Mouse (Mus musculus) CH12.LX (cell line): ENCODE measurements around the gene Dhx40. TPM values are rescaled to one million over a fixed set of nuclear protein-coding genes. Genes with fewer than 3 reads are reported as not detected.
A peak's percentile ranks its signal among the peaks of the same experiment; 100 is the strongest.

Source experiments
- DNase-seq: peaks from one replicate; pipeline ENCODE4 v3.0.0-alpha.2; 2013; ENCODE audit errors: extremely low read depth
- H3K27ac ChIP-seq: 2 replicates; pipeline ENCODE4 v1.5.1; 2012; ENCODE audit warnings: low read depth, mild to moderate bottlenecking, control low read depth, moderate library complexity; ENCODE audit not compliant: insufficient read depth
- H3K27me3 ChIP-seq: replicated peaks from 2 replicates; pipeline ENCODE3; 2012; ENCODE audit warnings: inconsistent platforms
- H3K36me3 ChIP-seq, 2 experiments: replicated peaks in 1 of 2; 2 replicates each; pipeline versions ENCODE3 to v1.6.1; 2012; ENCODE audit warnings: inconsistent platforms in 1 of 2, low read length in 1 of 2, mild to moderate bottlenecking in 1 of 2, mixed read lengths in 1 of 2, moderate library complexity in 1 of 2; ENCODE audit not compliant: control insufficient read depth in 1 of 2, insufficient read depth in 1 of 2
- H3K4me1 ChIP-seq, 2 experiments: 2 replicates each; pipeline ENCODE4 v1.6.1; 2012; ENCODE audit warnings: inconsistent platforms in 1 of 2, moderate library complexity in 1 of 2; ENCODE audit not compliant: insufficient read depth in 2 of 2, control insufficient read depth in 1 of 2
- H3K4me2 ChIP-seq: 2 replicates; pipeline ENCODE4 v1.6.1; 2012; ENCODE audit warnings: low read depth, mild to moderate bottlenecking, control low read depth; ENCODE audit not compliant: poor library complexity, insufficient read depth, severe bottlenecking
- H3K4me3 ChIP-seq, 3 experiments: fragments of 150-350 bp in 1 of 3; sonication (generic) in 1 of 3; replicated peaks in 1 of 3; 2 replicates each; pipeline versions ENCODE3 to v1.5.1; 2011 to 2012; ENCODE audit warnings: low read depth in 2 of 3, low read length in 2 of 3, mild to moderate bottlenecking in 2 of 3, moderate library complexity in 2 of 3, control low read depth in 1 of 3, improper control_type of control experiment in 1 of 3, inconsistent platforms in 1 of 3, mixed read lengths in 1 of 3; ENCODE audit not compliant: poor library complexity in 1 of 3
- H3K79me2 ChIP-seq: replicated peaks from 2 replicates; pipeline ENCODE4 v1.6.1; 2012; ENCODE audit warnings: mild to moderate bottlenecking, moderate library complexity; ENCODE audit not compliant: control insufficient read depth, poor library complexity, insufficient read depth, severe bottlenecking; ENCODE audit errors: extremely low read depth
- H3K9ac ChIP-seq: 2 replicates; pipeline ENCODE4 v1.6.1; 2012; ENCODE audit warnings: low read depth, mild to moderate bottlenecking, control low read depth, moderate library complexity; ENCODE audit not compliant: insufficient read depth
- H3K9me3 ChIP-seq: replicated peaks from 2 replicates; pipeline ENCODE3; 2012; ENCODE audit warnings: low read length, inconsistent platforms, mixed read lengths
- BHLHE40 ChIP-seq: IDR thresholded peaks from 2 replicates; pipeline ENCODE4 v1.6.1; 2011; ENCODE audit warnings: mild to moderate bottlenecking, low read depth, low read length, improper control_type of control experiment
- E2F4 ChIP-seq: IDR thresholded peaks from 2 replicates; pipeline ENCODE4 v1.6.1; 2011; ENCODE audit warnings: low read depth, low read length, improper control_type of control experiment; ENCODE audit not compliant: insufficient replicate concordance
- EP300 ChIP-seq: IDR thresholded peaks from 2 replicates; pipeline ENCODE4 v1.6.1; 2011; ENCODE audit warnings: low read length, improper control_type of control experiment
- GABPA ChIP-seq: IDR thresholded peaks from 2 replicates; pipeline ENCODE4 v1.6.1; 2012; ENCODE audit warnings: low read depth, low read length, improper control_type of control experiment, inconsistent platforms; ENCODE audit not compliant: insufficient replicate concordance
- IRF4 ChIP-seq: IDR thresholded peaks from 2 replicates; pipeline ENCODE4 v1.6.1; 2014; ENCODE audit warnings: low read depth, mild to moderate bottlenecking, inconsistent platforms, low read length, improper control_type of control experiment
- KAT2A ChIP-seq: IDR thresholded peaks from 2 replicates; pipeline ENCODE4 v1.6.1; 2012; ENCODE audit warnings: low read length, improper control_type of control experiment, inconsistent platforms; ENCODE audit not compliant: insufficient replicate concordance
- MAFK ChIP-seq: IDR thresholded peaks from 2 replicates; pipeline ENCODE4 v1.6.1; 2011; ENCODE audit warnings: low read length, improper control_type of control experiment; ENCODE audit not compliant: insufficient replicate concordance
- MAZ ChIP-seq: IDR thresholded peaks from 2 replicates; pipeline ENCODE4 v1.6.1; 2012; ENCODE audit warnings: low read depth, mild to moderate bottlenecking, inconsistent platforms, low read length, improper control_type of control experiment, moderate library complexity
- MXI1 ChIP-seq: IDR thresholded peaks from 2 replicates; pipeline ENCODE4 v1.6.1; 2011; ENCODE audit warnings: mild to moderate bottlenecking, low read depth, low read length, improper control_type of control experiment
- NELFE ChIP-seq: IDR thresholded peaks from 2 replicates; pipeline ENCODE4 v1.6.1; 2011; ENCODE audit warnings: low read depth, low read length, improper control_type of control experiment
- NRF1 ChIP-seq: IDR thresholded peaks from 2 replicates; pipeline ENCODE4 v1.6.1; 2014; ENCODE audit warnings: low read depth, mild to moderate bottlenecking, inconsistent platforms, low read length, improper control_type of control experiment, moderate library complexity
- POLR2A ChIP-seq: IDR thresholded peaks from 2 replicates; pipeline ENCODE4 v1.6.1; 2011; ENCODE audit warnings: low read depth, mild to moderate bottlenecking, improper control_type of control experiment, low read length
- POLR2AphosphoS2 ChIP-seq: IDR thresholded peaks from 2 replicates; pipeline ENCODE4 v1.6.1; 2011; ENCODE audit warnings: low read depth, low read length, improper control_type of control experiment
- RAD21 ChIP-seq: IDR thresholded peaks from 2 replicates; pipeline ENCODE4 v1.6.1; 2011; ENCODE audit warnings: low read depth, mild to moderate bottlenecking, low read length, improper control_type of control experiment, moderate library complexity
- SMC3 ChIP-seq: IDR thresholded peaks from 2 replicates; pipeline ENCODE4 v1.6.1; 2011; ENCODE audit warnings: low read depth, low read length, improper control_type of control experiment
- TBP ChIP-seq: conservative IDR thresholded peaks from 2 replicates; pipeline ENCODE4 v1.6.1; 2011; ENCODE audit warnings: low read depth, low read length, improper control_type of control experiment
- TCF12 ChIP-seq: IDR thresholded peaks from 2 replicates; pipeline ENCODE4 v1.6.1; 2014; ENCODE audit warnings: low read depth, mild to moderate bottlenecking, inconsistent platforms, low read length, improper control_type of control experiment
- UBTF ChIP-seq: IDR thresholded peaks from 2 replicates; pipeline ENCODE4 v1.6.1; 2012; ENCODE audit warnings: low read depth, mild to moderate bottlenecking, inconsistent platforms, low read length, improper control_type of control experiment, moderate library complexity
- USF2 ChIP-seq: conservative IDR thresholded peaks from 2 replicates; pipeline ENCODE4 v1.6.1; 2011; ENCODE audit warnings: low read depth, low read length, improper control_type of control experiment
- ZKSCAN1 ChIP-seq: IDR thresholded peaks from 2 replicates; pipeline ENCODE4 v1.6.1; 2012; ENCODE audit warnings: low read depth, inconsistent platforms, low read length, improper control_type of control experiment, borderline replicate concordance
- ZNF384 ChIP-seq: IDR thresholded peaks from 2 replicates; pipeline ENCODE4 v1.6.1; 2012; ENCODE audit warnings: low read depth, low read length, improper control_type of control experiment, inconsistent platforms
- dilution Hi-C: fragments of 300-500 bp; cut with MboI; formaldehyde crosslinking; loops from 2 replicates; pipeline ENCODE4 v1.14.3; 2020; ENCODE audit warnings: low sequenced_read_pairs; ENCODE audit not compliant: extremely low pct_unique_long_range_greater_than_20kb, extremely low pct_ligation_motif_present
- in situ Hi-C: fragments of 300-500 bp; cut with MboI; formaldehyde crosslinking; loops from 3 replicates; pipeline ENCODE4 v1.14.3; 2019; ENCODE audit warnings: low sequenced_read_pairs, low pct_ligation_motif_present, low pct_unique_long_range_greater_than_20kb, mixed read lengths
- polyA plus RNA-seq: library from polyadenylated mRNA; unstranded; fragments of >175 nt; gene quantifications from 2 replicates; pipeline ENCODE4 v1.2.1, GENCODE M21; 2012; ENCODE audit warnings: low read depth; ENCODE audit not compliant: insufficient read length
- total RNA-seq, 2 experiments: library from RNA; depleted of rRNA; stranded (reverse); fragments of 300-350 nt in 1 of 2; fragments of >200 nt in 1 of 2; gene quantifications; 2 replicates each; pipeline ENCODE4 v1.2.3; 2012 to 2014

Gene Dhx40
- total and polyA plus RNA-seq, 3 experiments: 12.6 to 20.3 (median 15.5) TPM

DNA sequence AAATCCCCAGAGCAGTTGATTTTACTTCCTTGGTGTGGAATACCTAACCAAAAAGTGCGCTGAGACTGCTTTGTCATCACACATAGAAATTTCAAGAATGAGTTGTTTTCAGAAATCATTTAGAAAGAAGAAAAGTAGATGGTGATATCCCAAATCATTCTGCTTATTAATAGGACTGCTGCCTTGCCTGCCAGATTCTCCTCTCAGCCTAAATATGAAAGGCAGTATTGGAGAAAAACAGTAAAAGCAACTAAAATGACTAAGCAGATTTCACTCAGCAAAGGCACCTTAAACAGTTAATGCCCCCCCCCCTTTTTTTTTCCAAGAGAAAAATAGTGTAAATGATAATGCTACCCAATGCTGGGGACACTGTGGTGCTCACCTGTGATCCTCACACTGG lies 48.3 kb downstream of the Dhx40 start:
- H3K36me3 ChIP-seq: peaks cover 0 to 5% of the 10 kb centered on the region in 2 experiments
- TF ChIP-seq E2F4 (no peak), MAFK (peak; percentile 64; the same call in 1 of the 2 replicates), MXI1 (0 out of 2 replicates have a peak, but pooled peaks have one; percentile 43), EP300 (0 out of 2 replicates have a peak, but pooled peaks have one; percentile 26)
- in situ Hi-C loops (no loop called here), dilution Hi-C loops (no loop called here)
- peaks cover 27% of the 10 kb centered on the region for H3K79me2 ChIP-seq
- no peaks in the 10 kb centered on the region for H3K27me3 ChIP-seq
- H3K4me2 ChIP-seq: peak overlapping the region; percentile 60; the same call in 1 of the 2 replicates
- no peak for DNase-seq
- peaks cover 3 to 31% of the 10 kb centered on the region in 2 experiments; a peak in 3 of 4 replicates for H3K4me1 ChIP-seq
- peak overlapping the region; percentile 98; the same call in 1 of the 2 replicates for H3K9ac ChIP-seq
- peak overlapping the region in 2 of 3 experiments; percentile 86 to 93 for H3K4me3 ChIP-seq
- no peak overlapping the region for H3K27ac ChIP-seq
- no peaks in the 10 kb centered on the region for H3K9me3 ChIP-seq

DNA sequence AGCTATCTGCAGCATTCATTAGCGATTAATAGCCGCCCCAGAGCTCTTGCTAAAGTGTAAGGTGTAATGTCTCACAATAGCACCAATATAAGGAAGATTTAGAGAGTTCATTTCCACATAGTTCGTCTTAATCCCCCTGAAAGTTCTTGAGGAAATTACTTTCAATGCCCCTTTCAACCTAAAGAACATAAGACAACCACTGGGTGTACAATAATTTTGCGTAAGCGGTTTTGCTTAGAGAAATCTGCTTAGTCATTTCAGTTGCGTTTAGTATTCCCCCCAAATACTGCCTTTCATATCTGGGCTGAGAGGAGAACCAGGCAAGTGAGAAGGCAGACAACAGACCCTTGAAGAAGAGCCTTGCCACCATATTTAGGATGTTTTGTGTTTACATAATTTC lies 49.0 kb downstream of the Dhx40 start:
- peak overlapping the region; percentile 68 to 93 (median 86) for H3K4me3 ChIP-seq
- H3K9me3 ChIP-seq: no peaks in the 10 kb centered on the region
- H3K79me2 ChIP-seq: peaks cover 34% of the 10 kb centered on the region
- in situ Hi-C loops: no loop called here
- H3K4me1 ChIP-seq: peaks cover 7 to 37% of the 10 kb centered on the region in 2 experiments
- H3K27me3 ChIP-seq: no peaks in the 10 kb centered on the region
- DNase-seq: peak; percentile 61
- H3K27ac ChIP-seq: peak overlapping the region; percentile 89
- peaks cover 4 to 10% of the 10 kb centered on the region in 2 experiments for H3K36me3 ChIP-seq
- dilution Hi-C loops: no loop called here
- peak overlapping the region; percentile 98 for H3K9ac ChIP-seq
- H3K4me2 ChIP-seq: peak overlapping the region; percentile 60
- TF ChIP-seq MAFK (peak; percentile 65; the same call in 1 of the 2 replicates), MAZ (no peak), NELFE (no peak), IRF4 (peak; percentile 31; the same call in 1 of the 2 replicates), TBP (0 out of 2 replicates have a peak, but pooled peaks have one; percentile 48)

DNA sequence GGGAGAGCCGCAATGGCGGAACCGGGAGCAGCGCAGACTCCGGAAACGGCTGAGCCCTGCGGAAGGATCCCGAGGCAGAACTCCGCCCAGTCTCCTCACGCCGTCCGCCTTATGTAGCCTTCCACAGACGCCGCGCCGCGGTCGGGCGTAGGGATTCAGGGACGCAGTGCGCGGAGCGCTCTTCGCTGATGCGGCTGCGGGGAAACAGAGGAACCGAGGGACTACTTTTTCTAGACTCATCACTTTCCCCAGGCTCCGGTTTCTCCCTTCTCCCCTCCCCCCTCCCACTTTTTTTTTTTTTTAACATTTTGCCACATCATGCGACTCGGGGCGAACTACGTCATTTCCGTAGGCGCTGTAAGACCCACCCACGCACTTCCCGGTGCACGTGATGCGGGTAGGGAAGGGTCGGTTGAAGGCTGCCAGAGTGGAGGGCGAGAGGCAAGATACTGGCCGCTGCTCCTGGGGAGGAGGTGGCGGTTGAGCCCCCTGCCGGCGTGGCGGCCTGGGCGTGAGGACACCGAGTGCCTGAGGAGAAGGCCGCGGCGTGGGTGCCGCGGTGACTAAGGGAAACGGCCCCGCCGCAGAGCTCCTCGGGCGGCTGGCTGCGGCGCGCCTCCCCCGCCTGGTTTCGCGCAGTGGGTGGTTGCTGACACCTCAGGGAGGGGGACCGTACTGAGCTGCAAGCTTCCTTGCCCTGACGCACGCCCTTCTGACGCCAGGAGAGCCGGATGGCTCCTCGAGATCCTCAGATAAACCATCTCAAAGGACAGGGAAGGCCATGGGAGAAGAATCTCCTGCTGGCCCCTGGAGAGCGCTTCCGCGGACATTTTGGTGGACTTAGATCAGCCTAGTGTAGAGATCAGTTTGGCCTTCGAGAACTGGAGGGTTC lies 49.8 kb downstream of the Dhx40 start, which contains the start of gene Cltc:
Gene Cltc, minus strand, starts transcription at position 86 of the 892 bp plus-strand sequence.
- Histone ChIP-seq H3K27ac (peak within 1 kb of the TSS; percentile 89), H3K27me3 (no peaks in the 10 kb centered on the region), H3K4me2 (peak within 1 kb of the TSS; percentile 88), H3K79me2 (peaks cover 41% of the 10 kb centered on the region), H3K4me3 (peak within 1 kb of the TSS; percentile 81 to 93 (median 86)), H3K9ac (peak within 1 kb of the TSS; percentile 98), H3K9me3 (no peaks in the 10 kb centered on the region), H3K36me3 (peaks cover 4 to 14% of the 10 kb centered on the region in 2 experiments), H3K4me1 (peaks cover 9 to 45% of the 10 kb centered on the region in 2 experiments)
- dilution Hi-C loops: no loop called here
- in situ Hi-C loops: no loop called here
- peak; percentile 100 for DNase-seq
- TF ChIP-seq MAZ: peak; percentile 83
- TF ChIP-seq POLR2A: peak; percentile 91
- TF ChIP-seq USF2: peak; percentile 84
- peak; percentile 92 for TF ChIP-seq NELFE
- no peak for TF ChIP-seq SMC3
- peak; percentile 100 for TF ChIP-seq BHLHE40
- peak; percentile 96 for TF ChIP-seq TBP
- TF ChIP-seq ZNF384: peak; percentile 100
- TF ChIP-seq ZKSCAN1: peak; percentile 83; the same call in 1 of the 2 replicates
- TF ChIP-seq KAT2A: peak; percentile 100
- TF ChIP-seq GABPA: peak; percentile 4; the same call in 1 of the 2 replicates
- peak; percentile 74 for TF ChIP-seq NRF1
- TF ChIP-seq UBTF: peak; percentile 100
- peak; percentile 96 for TF ChIP-seq TCF12
- TF ChIP-seq EP300: peak; percentile 82
- peak; percentile 95 for TF ChIP-seq IRF4
- peak; percentile 96 for TF ChIP-seq POLR2AphosphoS2
- TF ChIP-seq RAD21: no peak; the same call in 1 of the 2 replicates
